Mouse (Mus musculus): ENCODE results near the gene Arpc5. TPM values are rescaled to one million over a fixed set of nuclear protein-coding genes. Genes with fewer than 3 reads are reported as not detected.

Gene Arpc5
- polyA plus RNA-seq, 1 experiment from 2014 or later, result 217 TPM

GRCm38 (mm10) chr1:152820911-152821695 lies 54.8 kb downstream of the Arpc5 start:
- ATAC-seq (ENCODE audit: insufficient number of reproducible peaks, insufficient read depth, low FRiP score, low TSS enrichment, low read depth), result no peak
- WGBS, result 84% methylated on average over 7 of the region's 7 CpGs
- Histone ChIP-seq H3K9ac (no peak overlapping the region), H3K4me1 (peaks cover 10% of the 10 kb centered on the region), H3K4me3 (no peak overlapping the region), H3K36me3 (no peaks in the 10 kb centered on the region), H3K9me3 (0 out of 2 replicates have a peak, but pooled peaks cover 3% of the 10 kb centered on the region), H3K4me2 (no peak overlapping the region), H3K27ac (no peak overlapping the region), H3K27me3 (no peaks in the 10 kb centered on the region)

GRCm38 (mm10) chr1:152821746-152822145 lies 55.4 kb downstream of the Arpc5 start:
- Histone ChIP-seq H3K9me3 (0 out of 2 replicates have a peak, but pooled peaks cover 3% of the 10 kb centered on the region), H3K27me3 (no peaks in the 10 kb centered on the region), H3K4me1 (peaks cover 10% of the 10 kb centered on the region), H3K4me3 (no peak overlapping the region), H3K9ac (no peak overlapping the region), H3K4me2 (no peak overlapping the region), H3K36me3 (no peaks in the 10 kb centered on the region), H3K27ac (no peak overlapping the region)
- 84% methylated on average over 4 of the region's 4 CpGs for WGBS
- no peak for ATAC-seq (ENCODE audit: insufficient number of reproducible peaks, insufficient read depth, low FRiP score, low TSS enrichment, low read depth)

GRCm38 (mm10) chr1:152824206-152824605 lies 57.9 kb downstream of the Arpc5 start:
- H3K4me3 ChIP-seq, result no peak overlapping the region
- H3K27me3 ChIP-seq, result no peaks in the 10 kb centered on the region
- H3K4me2 ChIP-seq, result no peak overlapping the region
- no peak for ATAC-seq (ENCODE audit: insufficient number of reproducible peaks, insufficient read depth, low FRiP score, low TSS enrichment, low read depth)
- peaks cover 11% of the 10 kb centered on the region for H3K4me1 ChIP-seq
- H3K9ac ChIP-seq, result no peak overlapping the region
- no peak overlapping the region for H3K27ac ChIP-seq
- 68% methylated on average over 9 of the region's 9 CpGs for WGBS
- H3K36me3 ChIP-seq, result no peaks in the 10 kb centered on the region
- H3K9me3 ChIP-seq, result 0 out of 2 replicates have a peak, but pooled peaks cover 3% of the 10 kb centered on the region

Other genes starting within 250 kb of the Arpc5 start
- gene Apobec4, start 16.0 kb upstream of the Arpc5 start, polyA plus RNA-seq (2015; fragmentation: Nextera tagmentation; extraction: Ambion mirVana), result not detected in 2 replicates
- gene Rgl1, start 191 bp upstream of the Arpc5 start, polyA plus RNA-seq (2015; fragmentation: Nextera tagmentation; extraction: Ambion mirVana), result 39.6 and 41.1 TPM in 2 replicates
- 3.4 and 3.6 TPM in 2 replicates for gene Ncf2, start 33.7 kb downstream of the Arpc5 start, polyA plus RNA-seq (2015; fragmentation: Nextera tagmentation; extraction: Ambion mirVana)
- 29.5 and 29.8 TPM in 2 replicates for gene Smg7, start 136.1 kb downstream of the Arpc5 start, polyA plus RNA-seq (2015; fragmentation: Nextera tagmentation; extraction: Ambion mirVana)
- gene Nmnat2, start 188.5 kb downstream of the Arpc5 start, polyA plus RNA-seq (2015; fragmentation: Nextera tagmentation; extraction: Ambion mirVana), result 1.3 and 1.5 TPM in 2 replicates

Measured in embryonic facial prominence, embryonic 13.5 days (tissue).